Mouse (Mus musculus) 3134 (cell line): ENCODE measurements around the gene Tm4sf20.

Experiments
- DNase-seq: peaks from one replicate; pipeline ENCODE4 v3.0.0-alpha.2; 2011; ENCODE audit warnings: low spot score; ENCODE audit not compliant: insufficient read length; ENCODE audit errors: extremely low read depth

Gene Tm4sf20

DNA sequence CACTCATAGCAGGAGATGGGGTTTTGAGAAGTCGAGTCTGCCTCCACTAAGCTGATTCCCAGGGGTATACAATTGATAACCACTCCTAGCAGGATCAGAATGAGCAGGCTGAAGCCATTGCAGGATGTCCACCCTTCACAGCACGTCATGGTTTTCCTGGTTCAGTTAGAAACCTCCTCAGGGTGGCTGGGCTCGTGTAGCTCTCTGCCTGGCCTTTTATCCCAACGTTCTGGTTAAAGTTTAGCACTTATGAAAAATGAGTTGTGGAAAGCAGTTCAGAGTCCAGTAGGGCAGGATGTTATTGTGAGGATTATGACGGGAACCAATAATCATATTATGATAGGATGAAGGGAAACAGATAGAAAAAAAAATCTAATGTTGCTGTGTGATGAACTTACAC is at the start of gene Tm4sf20:
Gene Tm4sf20 (minus strand): TSS at position 193 of the 400 bp plus-strand sequence.
- DNase-seq = no peak

GRCm38 (mm10) chr1:82815941-82816716 is 47.9 kb upstream of the Tm4sf20 start:
- DNase-seq = no peak

DNA sequence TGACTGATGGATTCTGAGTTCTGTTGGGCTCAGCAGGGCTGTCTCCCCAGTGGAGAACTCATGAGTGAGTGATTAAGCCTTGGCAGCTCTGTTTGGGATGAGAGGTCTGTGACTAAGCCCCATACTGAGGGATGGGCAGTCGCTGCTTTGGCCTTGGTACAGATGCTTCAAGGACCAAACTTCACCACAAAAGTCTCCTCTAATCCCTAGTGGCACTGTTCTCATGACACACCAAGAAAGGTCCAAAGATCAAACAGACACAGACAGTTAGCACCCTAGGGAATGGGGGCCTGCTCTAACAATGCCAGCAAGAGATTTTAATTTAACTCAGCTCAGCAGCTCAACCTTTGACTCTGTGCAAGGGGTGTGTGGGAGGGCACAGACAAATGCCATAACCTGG is 43.5 kb upstream of the Tm4sf20 start:
- peak; percentile 57 for DNase-seq

- DNase-seq = peak; percentile 25
These were observed 40.3 kb upstream of the Tm4sf20 start for GRCm38 (mm10) chr1:82808564-82808963.

GRCm38 (mm10) chr1:82807206-82807605 is 38.9 kb upstream of the Tm4sf20 start:
- DNase-seq = no peak

DNA sequence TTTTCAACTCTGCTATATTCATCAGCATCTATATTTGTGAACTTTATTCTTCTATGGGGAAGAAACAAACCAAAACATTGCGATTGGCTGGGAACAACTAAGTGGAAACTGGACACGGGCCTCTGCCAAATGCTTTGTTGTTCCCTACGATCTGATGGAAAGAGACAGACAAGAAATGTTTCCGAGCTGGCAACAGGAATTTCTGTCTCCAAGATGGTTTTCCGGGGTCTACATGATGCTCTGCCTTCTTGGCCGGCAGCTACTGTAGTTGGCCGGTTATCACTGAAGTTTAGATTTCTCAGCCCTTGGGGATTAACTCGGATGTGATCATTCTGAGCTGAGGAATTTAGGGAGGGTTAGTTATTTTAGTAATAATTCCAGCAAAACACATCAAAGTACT is 38.1 kb upstream of the Tm4sf20 start:
- no peak for DNase-seq

DNA sequence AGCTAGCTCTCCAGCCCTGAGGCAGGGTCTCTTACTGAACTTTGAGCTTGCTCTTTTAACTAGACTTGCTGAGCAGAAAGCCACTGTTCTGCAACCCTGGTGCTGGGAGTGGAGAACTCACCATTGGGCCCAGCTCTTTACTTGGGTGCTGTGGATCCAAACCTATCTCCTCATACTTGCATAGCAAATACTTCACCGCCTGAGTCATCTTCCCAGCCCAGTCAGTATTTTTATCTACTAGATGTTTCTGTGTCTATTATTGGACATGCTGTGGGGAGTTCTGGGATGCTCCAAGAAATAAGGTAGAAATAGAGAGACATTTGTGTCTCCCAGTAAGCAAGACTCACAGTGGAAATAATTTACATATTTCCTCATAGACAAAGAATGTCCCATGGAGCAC is 35.8 kb upstream of the Tm4sf20 start:
- DNase-seq = no peak

- peak; percentile 37 for DNase-seq
These were observed 35.3 kb upstream of the Tm4sf20 start for GRCm38 (mm10) chr1:82803608-82804007.

- DNase-seq = peak; percentile 39
These were observed 33.0 kb upstream of the Tm4sf20 start for GRCm38 (mm10) chr1:82801105-82801783.

- DNase-seq = no peak
These were observed 30.7 kb upstream of the Tm4sf20 start for GRCm38 (mm10) chr1:82798922-82799321.

- no peak for DNase-seq
These were observed 30.0 kb upstream of the Tm4sf20 start for GRCm38 (mm10) chr1:82798304-82798703.

- DNase-seq = no peak
These were observed 28.8 kb upstream of the Tm4sf20 start for GRCm38 (mm10) chr1:82797088-82797487.

- DNase-seq = peak; percentile 64
These were observed 27.6 kb upstream of the Tm4sf20 start for GRCm38 (mm10) chr1:82795702-82796443.

GRCm38 (mm10) chr1:82795211-82795610 is 26.9 kb upstream of the Tm4sf20 start:
- DNase-seq = peak; percentile 55

DNA sequence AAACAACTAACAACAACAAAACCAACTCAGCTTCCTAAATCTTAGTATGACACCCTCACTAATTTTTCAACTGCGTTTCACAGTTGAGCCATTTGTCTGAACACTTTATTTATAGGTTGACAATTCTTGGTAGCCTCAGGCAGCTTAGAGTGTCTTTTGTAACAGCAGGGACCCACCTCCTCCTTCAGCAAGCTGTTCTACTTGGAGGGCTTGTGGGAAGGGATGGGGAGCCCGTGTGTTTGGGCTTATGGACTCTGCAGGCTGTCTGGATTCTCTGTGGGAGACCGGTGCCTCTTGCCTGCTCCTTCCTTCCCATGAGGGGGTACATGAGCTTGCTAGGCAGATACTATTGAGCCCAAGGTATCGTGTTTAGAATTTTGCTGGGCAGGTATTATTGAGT is 25.7 kb upstream of the Tm4sf20 start:
- no peak for DNase-seq

- DNase-seq = peak; percentile 51
These were observed 24.8 kb upstream of the Tm4sf20 start for GRCm38 (mm10) chr1:82793110-82793509.

DNA sequence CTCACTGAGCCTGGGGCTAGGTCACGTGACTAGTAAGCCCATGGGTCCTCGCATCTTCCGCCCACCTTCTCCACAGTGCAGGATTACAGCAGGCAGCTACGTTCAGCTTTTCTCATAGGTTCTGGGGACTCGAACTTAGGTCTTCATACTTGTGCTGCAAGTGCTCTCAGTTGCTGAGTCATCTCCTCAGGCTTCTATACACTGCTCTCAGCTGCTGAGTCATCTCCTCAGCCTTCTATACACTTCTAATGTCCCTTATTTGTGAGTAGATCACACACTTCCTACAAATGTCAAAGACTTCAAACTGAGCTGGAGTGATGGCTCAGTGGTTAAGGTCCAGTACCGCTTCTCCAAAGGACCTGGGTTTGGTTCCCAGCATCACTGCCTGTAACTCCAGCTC is 24.0 kb upstream of the Tm4sf20 start:
- DNase-seq = no peak

DNA sequence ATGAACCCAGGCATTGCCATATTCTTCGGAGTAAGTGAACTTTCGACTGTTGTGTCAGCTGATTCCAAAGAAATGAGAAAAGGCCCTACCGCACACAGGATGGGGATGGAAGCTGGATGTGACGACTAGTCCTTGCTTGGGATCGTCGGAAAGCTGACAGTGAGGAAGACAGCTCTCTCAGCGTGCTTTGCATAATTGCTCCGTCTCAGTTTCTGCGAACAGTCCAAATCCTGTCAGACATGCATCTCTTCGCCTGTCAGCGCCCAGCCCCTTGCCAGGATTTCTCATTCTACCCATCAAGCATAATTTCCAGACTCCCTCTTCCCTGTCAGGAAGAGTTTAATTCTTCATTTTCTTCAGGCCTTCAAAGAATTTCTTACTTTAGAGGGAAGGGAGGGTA is 22.8 kb upstream of the Tm4sf20 start:
- DNase-seq = no peak

DNA sequence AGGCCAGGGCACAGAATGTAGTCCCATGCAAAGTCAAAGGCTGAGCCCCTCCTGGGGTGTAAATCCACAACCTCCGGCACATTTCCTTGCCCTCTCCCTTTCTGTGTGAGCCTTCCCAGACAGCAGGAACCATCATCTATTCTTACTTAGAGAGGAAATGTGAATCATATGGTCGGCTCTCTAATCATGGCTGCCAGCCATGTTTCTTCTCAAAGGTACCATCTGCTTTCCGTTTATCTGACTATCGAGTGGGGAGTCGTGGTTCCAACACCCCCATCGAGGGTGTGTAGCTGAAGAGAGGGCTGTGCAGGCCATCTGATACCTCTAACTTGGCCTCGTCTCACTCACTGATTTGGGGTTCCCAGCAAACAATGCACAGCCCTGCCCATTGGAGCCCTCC is 19.8 kb upstream of the Tm4sf20 start:
- no peak for DNase-seq

DNA sequence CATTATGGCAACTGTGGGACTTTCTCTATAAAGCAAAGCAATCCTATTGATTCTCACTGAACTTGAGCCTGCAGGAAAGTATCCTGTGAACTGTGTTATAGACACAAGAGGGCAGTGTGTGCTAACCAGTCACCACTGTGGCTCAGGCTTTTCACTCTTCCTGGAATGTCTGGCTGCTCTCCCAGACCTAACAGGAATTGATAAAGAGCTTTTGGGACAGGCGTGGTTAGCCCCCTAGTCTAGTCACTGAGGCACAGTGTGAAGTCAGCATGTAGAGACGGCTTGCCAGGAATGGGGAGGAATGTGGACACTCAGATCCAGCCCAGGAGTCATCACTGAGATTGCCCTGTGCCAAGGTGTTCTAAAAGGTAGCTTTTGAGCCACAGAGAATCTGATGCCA is 19.2 kb upstream of the Tm4sf20 start:
- DNase-seq = peak; percentile 61

GRCm38 (mm10) chr1:82785546-82785945 is 17.3 kb upstream of the Tm4sf20 start:
- peak; percentile 40 for DNase-seq
